Mouse (Mus musculus) 3134 (cell line): Measurements from ENCODE around the gene Slc22a15.
A peak's percentile ranks its signal among the peaks of the same experiment; 100 is the strongest.

Experiments used
- DNase-seq: peaks from one replicate; pipeline ENCODE4 v3.0.0-alpha.2; 2011; ENCODE audit warnings: low spot score; ENCODE audit not compliant: insufficient read length; ENCODE audit errors: extremely low read depth

The Slc22a15 gene

DNA sequence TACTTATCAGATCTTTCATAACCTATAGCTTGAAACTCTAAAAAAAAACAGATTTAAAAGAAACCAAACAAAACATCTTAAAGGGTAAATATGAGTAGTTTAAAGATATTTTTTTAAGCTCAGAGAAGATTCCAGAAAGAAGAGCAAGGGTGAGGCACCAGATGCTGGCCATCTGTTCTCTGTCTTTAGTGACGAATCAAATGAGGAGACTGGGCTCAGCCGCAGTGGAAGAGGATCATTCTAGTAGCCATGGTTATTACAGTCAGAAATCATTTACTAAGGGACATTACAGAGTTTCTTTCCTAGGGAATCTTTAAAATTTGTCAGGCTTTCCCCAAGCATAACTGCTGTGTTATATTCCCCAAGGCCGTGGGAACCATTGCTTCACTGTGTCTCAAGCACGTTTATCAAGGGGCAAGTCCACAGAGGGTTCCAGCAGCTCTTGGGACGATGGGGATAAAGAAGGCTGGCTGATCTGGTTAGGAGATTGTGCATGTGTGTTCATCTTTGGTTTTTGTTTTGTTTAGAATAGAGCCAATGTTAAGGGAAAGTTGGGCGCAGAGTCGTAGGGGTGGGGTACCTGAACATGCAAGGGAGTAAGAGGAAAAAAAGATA, 51.1 kb downstream of the Slc22a15 start:
- DNase-seq, result no peak

DNA sequence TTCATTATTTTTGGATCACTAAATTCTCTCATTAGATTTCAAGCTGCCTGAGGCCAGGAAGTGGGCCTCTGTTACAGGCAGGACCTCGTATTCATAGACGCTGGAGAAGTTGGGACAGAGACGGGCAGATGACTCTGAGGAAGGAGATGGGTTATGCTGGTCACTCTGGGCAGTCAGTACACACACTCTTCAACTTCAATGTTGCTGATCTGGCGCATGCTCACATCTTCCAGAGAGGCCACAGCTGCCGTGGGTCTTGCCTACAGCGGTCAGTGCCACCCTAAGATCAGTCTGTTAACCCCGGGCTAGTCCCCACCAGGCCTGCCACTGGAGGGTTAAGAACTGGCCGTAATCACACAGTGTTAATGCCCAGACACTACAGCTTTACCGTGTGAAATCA, 52.3 kb downstream of the Slc22a15 start:
- no peak for DNase-seq

- DNase-seq, result no peak
These were observed 57.2 kb downstream of the Slc22a15 start for GRCm38 (mm10) chr3:101867001-101867421.

GRCm38 (mm10) chr3:101861856-101862255, 62.4 kb downstream of the Slc22a15 start:
- DNase-seq, result no peak

DNA sequence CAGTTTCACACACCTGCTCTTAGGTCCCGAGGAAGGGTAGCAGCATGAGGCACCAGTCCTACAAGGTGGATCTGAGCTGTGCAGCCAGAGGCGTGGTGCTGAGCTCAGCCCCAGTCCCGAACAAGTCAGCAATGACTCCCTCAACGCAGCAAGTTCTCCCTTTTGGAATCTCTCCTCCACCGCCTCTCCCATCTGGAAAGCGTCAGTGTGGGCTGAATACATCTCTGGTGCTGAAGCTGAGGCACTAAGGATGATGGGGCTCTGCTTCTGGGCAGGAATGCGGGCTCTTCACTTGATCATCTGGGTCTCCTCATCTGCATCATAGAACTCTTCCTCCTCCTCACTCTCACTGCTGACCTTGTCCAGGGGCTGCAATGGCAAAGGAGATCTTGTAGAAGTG, 64.1 kb downstream of the Slc22a15 start:
- no peak for DNase-seq

GRCm38 (mm10) chr3:101859740-101860139, 64.5 kb downstream of the Slc22a15 start:
- DNase-seq, result no peak

- no peak for DNase-seq
These were observed 70.2 kb downstream of the Slc22a15 start for GRCm38 (mm10) chr3:101854075-101854474.

DNA sequence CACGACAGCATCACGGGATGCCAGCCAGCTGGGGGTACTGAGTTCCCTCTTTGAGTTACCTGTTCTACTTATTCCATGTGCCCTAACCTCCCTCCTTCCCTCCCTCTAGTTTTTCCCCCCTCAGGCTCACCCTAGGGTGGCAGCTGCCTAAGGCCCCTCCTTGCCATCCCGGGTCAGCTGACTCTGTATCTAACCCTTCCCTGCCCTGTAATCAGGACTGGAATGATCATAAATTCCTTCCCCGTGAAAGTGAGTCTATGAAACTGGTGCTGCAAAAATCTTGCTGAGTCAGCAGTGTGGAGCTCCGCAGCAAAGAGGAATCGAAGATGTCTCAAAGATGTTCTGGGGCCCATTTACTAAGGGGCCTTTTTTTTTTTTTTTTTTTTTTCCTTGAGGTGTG, 72.9 kb downstream of the Slc22a15 start:
- no peak for DNase-seq

GRCm38 (mm10) chr3:101848816-101849215, 75.4 kb downstream of the Slc22a15 start, which contains the start of gene Mab21l3:
TSS of gene Mab21l3 (minus strand) at chr3:101848959.
- no peak for DNase-seq

GRCm38 (mm10) chr3:101846096-101846495, 78.2 kb downstream of the Slc22a15 start:
- DNase-seq, result no peak

- DNase-seq, result no peak
These were observed 81.7 kb downstream of the Slc22a15 start for GRCm38 (mm10) chr3:101842372-101843094.

GRCm38 (mm10) chr3:101839327-101839726, 84.9 kb downstream of the Slc22a15 start:
- DNase-seq, result no peak

GRCm38 (mm10) chr3:101836971-101837370, 87.3 kb downstream of the Slc22a15 start:
- no peak for DNase-seq

DNA sequence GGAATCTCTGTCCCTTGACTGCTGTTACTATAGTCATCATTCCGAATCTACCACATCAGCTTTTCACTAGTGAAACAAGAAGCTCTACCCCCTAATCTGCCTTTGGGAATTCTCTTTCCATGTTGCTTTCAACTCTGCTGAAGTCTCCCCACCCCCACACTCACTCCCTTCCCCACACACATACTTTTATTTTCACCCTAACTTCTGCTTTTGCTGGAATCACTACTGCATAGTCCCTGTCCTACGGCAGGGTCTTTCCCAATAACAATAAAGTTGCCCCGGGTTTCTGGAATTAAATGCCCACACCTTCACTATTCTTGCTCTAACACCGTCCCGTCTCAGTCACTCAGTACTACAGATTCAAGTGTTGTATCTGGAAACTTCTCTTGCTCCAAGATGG, 87.7 kb downstream of the Slc22a15 start:
- DNase-seq, result no peak

- DNase-seq, result peak; percentile 78
These were observed 88.2 kb downstream of the Slc22a15 start for GRCm38 (mm10) chr3:101836045-101836444.

DNA sequence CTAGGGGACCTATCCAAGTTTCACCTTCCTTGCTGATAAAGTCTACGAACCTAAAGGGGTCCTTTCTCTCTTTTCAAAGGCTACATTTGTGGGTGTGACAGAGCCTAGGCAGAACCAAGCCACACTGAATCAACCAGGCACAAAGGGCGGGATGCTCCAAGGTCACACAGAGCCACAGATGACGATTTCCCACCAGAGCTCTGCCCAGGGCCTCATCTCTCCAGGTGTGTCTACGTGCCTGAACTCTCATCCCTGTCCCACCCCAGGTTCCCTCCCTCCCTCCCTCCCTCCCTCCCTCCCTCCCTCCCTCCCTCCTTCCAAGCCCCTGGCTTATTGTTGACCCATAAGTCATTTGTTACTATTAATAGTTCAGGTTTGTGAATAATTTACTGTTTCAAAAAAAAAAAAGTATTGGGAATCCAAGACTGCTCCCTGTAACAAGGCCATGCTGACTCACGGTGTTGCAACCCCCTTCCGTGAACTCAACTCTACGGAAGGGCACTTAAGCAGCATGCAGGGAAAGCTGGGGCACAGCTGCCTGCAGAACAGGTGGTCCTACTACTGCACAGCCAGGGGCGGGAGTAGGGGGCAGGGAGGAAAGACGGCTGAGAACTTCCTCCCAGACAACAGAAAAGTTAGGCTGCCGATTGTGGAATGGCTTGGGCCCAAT, 92.9 kb downstream of the Slc22a15 start:
- no peak for DNase-seq

- DNase-seq, result no peak
These were observed 94.2 kb downstream of the Slc22a15 start for GRCm38 (mm10) chr3:101829881-101830616.

GRCm38 (mm10) chr3:101828595-101828994, 95.7 kb downstream of the Slc22a15 start:
- DNase-seq, result no peak

DNA sequence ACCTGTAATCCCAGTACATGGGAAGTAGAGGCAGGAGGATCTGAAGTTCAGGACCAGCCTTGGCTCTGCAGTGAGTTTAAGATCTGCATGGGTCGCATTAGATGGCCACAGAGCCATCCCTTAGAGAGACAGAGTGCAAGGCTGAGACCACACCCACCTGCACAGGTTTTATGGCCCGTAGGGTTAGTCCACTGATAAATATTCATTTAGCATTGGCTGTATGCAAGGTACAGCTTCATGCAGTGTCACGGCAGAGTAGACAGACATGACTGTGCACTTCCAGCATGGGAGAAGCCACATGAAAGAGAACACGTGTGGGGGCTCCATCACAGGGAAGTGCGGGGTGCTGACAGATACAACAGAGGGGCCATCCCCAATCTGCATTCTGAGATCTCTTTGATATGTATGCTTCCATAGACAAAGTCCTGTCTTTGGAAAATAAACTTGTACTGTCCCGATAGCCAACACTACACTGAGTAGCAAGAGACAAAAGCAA, 97.0 kb downstream of the Slc22a15 start:
- DNase-seq, result no peak

GRCm38 (mm10) chr3:101824338-101824737, 99.9 kb downstream of the Slc22a15 start:
- no peak for DNase-seq

DNA sequence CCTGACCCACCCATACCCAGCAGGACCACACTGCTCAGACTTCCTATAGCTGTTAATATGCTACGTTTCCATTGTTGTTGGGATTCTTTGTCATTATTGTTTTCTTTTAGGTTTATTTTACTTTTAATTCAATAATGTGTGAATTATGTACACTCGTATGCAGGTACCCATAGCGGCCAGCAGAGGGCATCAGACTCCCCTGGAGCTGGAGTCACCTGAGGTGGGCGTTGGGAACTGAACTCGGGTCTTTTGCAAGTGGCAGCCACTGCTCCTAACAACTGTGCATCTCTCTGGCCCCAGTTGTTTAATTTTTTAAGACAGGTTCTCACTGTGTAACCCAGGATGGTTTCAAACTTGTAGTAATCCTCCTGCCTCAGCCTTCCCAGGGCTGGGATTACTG, 102.2 kb downstream of the Slc22a15 start:
- DNase-seq, result no peak
